Mouse (Mus musculus): Measurements from ENCODE around the gene Hsd17b7. TPM values are rescaled to one million over a fixed set of nuclear protein-coding genes. Genes with fewer than 3 reads are reported as not detected.

Hsd17b7 gene
- polyA plus RNA-seq, 1 experiment from 2014 or later: 17.3 TPM

DNA sequence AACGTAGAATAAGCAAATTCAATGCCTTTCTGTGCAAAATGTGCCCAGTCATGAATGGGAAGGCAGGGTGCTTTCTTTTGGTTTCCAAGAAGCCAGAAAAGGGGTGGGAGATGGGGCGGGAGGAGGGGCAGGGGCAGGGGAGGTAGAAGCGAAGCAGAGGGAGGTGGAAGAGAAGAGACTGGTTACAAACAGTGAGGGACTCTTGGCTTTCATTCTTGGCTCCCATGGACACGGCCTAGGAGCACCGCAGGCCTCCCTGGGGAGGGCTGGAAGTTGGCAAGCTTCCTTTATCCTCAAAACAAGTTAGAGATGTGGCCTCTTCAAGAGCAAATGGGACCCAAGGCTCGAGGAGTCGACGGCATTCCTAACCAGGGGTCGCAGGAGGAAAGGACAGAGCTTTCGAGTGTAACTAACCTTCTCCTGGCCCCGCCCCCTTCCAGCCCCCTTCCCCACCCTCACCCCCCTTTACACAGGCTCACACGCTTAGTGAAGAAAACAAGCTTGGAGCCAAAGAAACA, 40.5 kb downstream of the Hsd17b7 start, which contains the start of gene Ccdc190:
TSS of gene Ccdc190 (plus strand) at position 195 of the 518 bp plus-strand sequence.
- no peak within 1 kb of the TSS for H3K9ac ChIP-seq (ENCODE audit: low read length)
- no peak within 1 kb of the TSS for H3K27ac ChIP-seq (ENCODE audit: low read length)
- 19% methylated on average over 12 of the region's 12 CpGs for WGBS
- ATAC-seq (replicated peaks; ENCODE audit: extremely low read depth, insufficient read depth, low FRiP score): no peak
- H3K27me3 ChIP-seq (ENCODE audit: control insufficient read depth, insufficient read depth, low read length): no peaks in the 10 kb centered on the region
- no peak within 1 kb of the TSS for H3K4me3 ChIP-seq (ENCODE audit: low read length)
- no peaks in the 10 kb centered on the region for H3K9me3 ChIP-seq (replicated peaks; ENCODE audit: control insufficient read depth, low read length)
- H3K4me2 ChIP-seq (ENCODE audit: low read depth, low read length): peak within 1 kb of the TSS; percentile 1
- no peaks in the 10 kb centered on the region for H3K36me3 ChIP-seq (ENCODE audit: control insufficient read depth, insufficient read depth)
- peaks cover 2% of the 10 kb centered on the region; the same call in 1 of the 2 replicates for H3K4me1 ChIP-seq (ENCODE audit: control insufficient read depth, insufficient read depth, low read length)

DNA sequence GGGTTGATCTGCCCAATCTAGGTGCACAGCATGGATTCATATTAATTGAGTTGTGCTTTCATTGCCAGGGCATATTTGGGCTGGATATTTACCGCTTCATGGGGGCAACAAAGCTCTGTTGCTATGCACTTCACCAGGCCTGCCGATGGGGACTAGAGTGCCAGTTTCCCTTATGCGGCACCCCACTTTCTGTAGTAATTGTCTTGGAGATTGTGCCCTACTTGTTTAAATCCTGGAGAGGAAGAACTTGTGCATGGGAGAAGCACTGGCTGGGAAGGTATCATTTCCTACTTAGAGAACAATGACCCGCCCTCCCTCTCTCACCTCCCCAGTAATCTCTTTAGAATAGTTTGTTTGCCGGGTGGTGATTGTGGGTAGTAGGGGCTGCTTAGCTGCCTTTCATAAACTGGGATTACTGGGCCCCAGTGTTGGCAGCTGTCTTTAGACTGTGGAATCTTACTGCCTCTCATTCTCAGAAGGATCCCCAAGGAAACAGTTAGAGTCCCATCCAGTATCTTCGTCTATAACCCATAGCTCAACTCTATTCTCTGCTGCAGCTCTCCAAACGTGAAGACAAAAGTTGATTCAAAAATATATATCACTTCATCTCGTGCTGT, 41.2 kb downstream of the Hsd17b7 start:
- H3K36me3 ChIP-seq (ENCODE audit: control insufficient read depth, insufficient read depth): no peaks in the 10 kb centered on the region
- H3K9me3 ChIP-seq (replicated peaks; ENCODE audit: control insufficient read depth, low read length): no peaks in the 10 kb centered on the region
- H3K27ac ChIP-seq (ENCODE audit: low read length): no peak overlapping the region
- H3K9ac ChIP-seq (ENCODE audit: low read length): no peak overlapping the region
- 65% methylated on average over 8 of the region's 8 CpGs for whole genome bisulfite sequencing
- no peak overlapping the region for H3K4me3 ChIP-seq (ENCODE audit: low read length)
- ATAC-seq (replicated peaks; ENCODE audit: extremely low read depth, insufficient read depth, low FRiP score): no peak
- H3K27me3 ChIP-seq (ENCODE audit: control insufficient read depth, insufficient read depth, low read length): no peaks in the 10 kb centered on the region
- H3K4me1 ChIP-seq (ENCODE audit: control insufficient read depth, insufficient read depth, low read length): peaks cover 2% of the 10 kb centered on the region; the same call in 1 of the 2 replicates
- H3K4me2 ChIP-seq (ENCODE audit: low read depth, low read length): no peak overlapping the region

DNA sequence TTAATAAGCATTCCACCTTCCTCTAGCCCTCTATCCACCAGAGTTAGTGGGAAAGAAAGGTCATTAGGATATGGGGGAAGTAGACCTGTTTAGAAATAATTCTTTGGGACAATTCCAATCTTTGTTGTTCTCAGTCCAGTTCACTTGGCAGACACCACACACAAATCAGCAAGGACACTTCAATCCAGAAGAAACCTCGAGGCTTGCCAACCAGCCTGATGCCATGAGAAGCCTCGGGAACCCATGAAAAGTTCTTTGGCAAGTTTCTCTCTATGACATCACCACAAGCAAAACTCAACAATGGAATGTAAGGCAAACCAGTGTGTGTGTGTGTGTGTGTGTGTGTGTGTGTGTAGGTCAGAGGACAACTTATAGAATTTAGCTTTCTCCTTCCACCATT, 44.5 kb downstream of the Hsd17b7 start:
- Histone ChIP-seq H3K27ac (ENCODE audit: low read length) (no peak overlapping the region), H3K4me3 (ENCODE audit: low read length) (no peak overlapping the region), H3K4me1 (ENCODE audit: control insufficient read depth, insufficient read depth, low read length) (peaks cover 2% of the 10 kb centered on the region; the same call in 1 of the 2 replicates), H3K4me2 (ENCODE audit: low read depth, low read length) (no peak overlapping the region), H3K9me3 (replicated peaks; ENCODE audit: control insufficient read depth, low read length) (no peaks in the 10 kb centered on the region), H3K9ac (ENCODE audit: low read length) (no peak overlapping the region), H3K27me3 (ENCODE audit: control insufficient read depth, insufficient read depth, low read length) (no peaks in the 10 kb centered on the region), H3K36me3 (ENCODE audit: control insufficient read depth, insufficient read depth) (no peaks in the 10 kb centered on the region)
- ATAC-seq (replicated peaks; ENCODE audit: extremely low read depth, insufficient read depth, low FRiP score): no peak
- 43% methylated on average over 2 of the region's 2 CpGs for WGBS

DNA sequence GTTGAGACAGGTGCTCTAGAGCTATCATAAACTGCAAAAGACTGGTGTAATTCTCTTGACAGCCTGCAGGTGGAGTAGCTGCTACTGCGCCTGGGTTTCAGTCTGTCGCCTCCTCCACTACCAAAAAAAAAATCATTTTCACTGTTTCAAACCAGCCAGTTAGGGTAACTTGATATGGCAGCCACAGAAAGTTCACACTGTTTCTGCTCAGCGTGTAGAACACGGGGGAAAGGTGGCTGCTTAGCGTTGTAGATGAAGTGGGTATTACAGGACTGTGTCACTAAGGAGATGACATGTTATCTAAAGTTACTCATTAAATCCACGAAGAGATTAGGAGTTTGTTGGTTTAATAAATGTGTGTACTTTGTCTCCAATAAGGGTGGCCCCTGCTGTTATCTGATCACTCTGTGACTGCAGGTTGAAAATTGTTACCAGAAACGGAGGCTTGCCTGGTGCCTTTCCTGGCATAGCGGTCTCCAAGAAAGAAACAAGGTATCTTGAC, 47.3 kb downstream of the Hsd17b7 start:
- H3K9ac ChIP-seq (ENCODE audit: low read length): no peak overlapping the region
- no peaks in the 10 kb centered on the region for H3K27me3 ChIP-seq (ENCODE audit: control insufficient read depth, insufficient read depth, low read length)
- peaks cover 2% of the 10 kb centered on the region; the same call in 1 of the 2 replicates for H3K4me1 ChIP-seq (ENCODE audit: control insufficient read depth, insufficient read depth, low read length)
- 0 out of 2 replicates have a peak overlapping the region, but pooled peaks have one; percentile 11 for H3K4me3 ChIP-seq (ENCODE audit: low read length)
- H3K9me3 ChIP-seq (replicated peaks; ENCODE audit: control insufficient read depth, low read length): no peaks in the 10 kb centered on the region
- H3K4me2 ChIP-seq (ENCODE audit: low read depth, low read length): peak overlapping the region; percentile 49; the same call in 1 of the 2 replicates
- no peaks in the 10 kb centered on the region for H3K36me3 ChIP-seq (ENCODE audit: control insufficient read depth, insufficient read depth)
- no peak for ATAC-seq (replicated peaks; ENCODE audit: extremely low read depth, insufficient read depth, low FRiP score)
- 28% methylated on average over 8 of the region's 8 CpGs for WGBS
- H3K27ac ChIP-seq (ENCODE audit: low read length): no peak overlapping the region

DNA sequence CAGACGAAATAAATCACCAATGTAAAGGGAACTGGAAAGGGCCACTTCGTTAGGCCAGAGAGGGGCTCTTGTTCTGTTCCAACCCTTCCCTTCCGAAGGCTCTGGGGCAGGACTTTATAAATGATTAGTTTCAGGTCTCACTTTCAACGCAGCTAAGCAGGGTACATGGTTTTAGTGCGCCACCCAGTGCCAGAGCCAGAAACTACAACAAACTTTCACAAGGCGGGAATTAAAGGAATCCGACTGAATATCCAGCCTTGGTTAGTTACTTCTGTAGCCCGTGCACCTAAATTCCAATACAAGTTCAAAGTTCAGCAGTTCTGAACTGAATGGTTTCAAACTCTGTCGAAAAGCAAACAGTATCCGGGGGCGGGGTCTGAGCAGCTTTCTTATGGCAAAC, 49.8 kb downstream of the Hsd17b7 start:
- Histone ChIP-seq H3K27me3 (ENCODE audit: control insufficient read depth, insufficient read depth, low read length) (no peaks in the 10 kb centered on the region), H3K9ac (ENCODE audit: low read length) (0 out of 2 replicates have a peak overlapping the region, but pooled peaks have one; percentile 39)
- WGBS: 4% methylated on average over 11 of the region's 11 CpGs

DNA sequence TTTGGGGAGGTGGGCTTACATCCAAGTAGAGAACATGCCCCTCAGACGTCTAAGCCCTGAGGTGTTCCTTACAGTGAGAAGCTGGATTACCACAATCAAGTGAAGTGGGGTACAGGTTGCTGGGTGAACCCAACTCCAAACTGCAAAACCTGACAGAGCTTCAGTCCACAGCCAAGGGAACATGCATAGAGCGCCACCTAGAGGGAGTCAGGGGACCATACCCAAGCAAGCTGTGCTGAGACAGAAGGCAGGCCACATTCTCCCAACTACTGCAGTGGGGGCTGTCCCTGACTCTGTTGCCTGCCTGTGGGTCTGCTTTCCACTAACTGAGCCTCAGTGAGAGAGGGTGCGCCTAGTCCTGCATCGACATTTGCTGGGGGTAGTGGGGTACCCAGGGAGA, 51.0 kb downstream of the Hsd17b7 start:
- ATAC-seq (replicated peaks; ENCODE audit: extremely low read depth, insufficient read depth, low FRiP score): 0 out of 2 replicates have a peak, but pooled peaks have one; percentile 37
- Histone ChIP-seq H3K9me3 (replicated peaks; ENCODE audit: control insufficient read depth, low read length) (no peaks in the 10 kb centered on the region), H3K9ac (ENCODE audit: low read length) (no peak overlapping the region), H3K27me3 (ENCODE audit: control insufficient read depth, insufficient read depth, low read length) (no peaks in the 10 kb centered on the region), H3K4me3 (ENCODE audit: low read length) (no peak overlapping the region), H3K4me1 (ENCODE audit: control insufficient read depth, insufficient read depth, low read length) (peaks cover 2% of the 10 kb centered on the region; the same call in 1 of the 2 replicates), H3K4me2 (ENCODE audit: low read depth, low read length) (no peak overlapping the region), H3K27ac (ENCODE audit: low read length) (no peak overlapping the region), H3K36me3 (ENCODE audit: control insufficient read depth, insufficient read depth) (no peaks in the 10 kb centered on the region)
- 31% methylated on average over 4 of the region's 4 CpGs for WGBS

More for the DNA sequence above, 49.8 kb downstream of the Hsd17b7 start:
- Histone ChIP-seq H3K4me3 (ENCODE audit: low read length) (peak overlapping the region; percentile 2; the same call in 1 of the 2 replicates), H3K36me3 (ENCODE audit: control insufficient read depth, insufficient read depth) (no peaks in the 10 kb centered on the region), H3K27ac (ENCODE audit: low read length) (no peak overlapping the region), H3K9me3 (replicated peaks; ENCODE audit: control insufficient read depth, low read length) (no peaks in the 10 kb centered on the region), H3K4me1 (ENCODE audit: control insufficient read depth, insufficient read depth, low read length) (peaks cover 2% of the 10 kb centered on the region; the same call in 1 of the 2 replicates), H3K4me2 (ENCODE audit: low read depth, low read length) (peak overlapping the region; percentile 31; the same call in 1 of the 2 replicates)
- ATAC-seq (replicated peaks; ENCODE audit: extremely low read depth, insufficient read depth, low FRiP score): no peak

DNA sequence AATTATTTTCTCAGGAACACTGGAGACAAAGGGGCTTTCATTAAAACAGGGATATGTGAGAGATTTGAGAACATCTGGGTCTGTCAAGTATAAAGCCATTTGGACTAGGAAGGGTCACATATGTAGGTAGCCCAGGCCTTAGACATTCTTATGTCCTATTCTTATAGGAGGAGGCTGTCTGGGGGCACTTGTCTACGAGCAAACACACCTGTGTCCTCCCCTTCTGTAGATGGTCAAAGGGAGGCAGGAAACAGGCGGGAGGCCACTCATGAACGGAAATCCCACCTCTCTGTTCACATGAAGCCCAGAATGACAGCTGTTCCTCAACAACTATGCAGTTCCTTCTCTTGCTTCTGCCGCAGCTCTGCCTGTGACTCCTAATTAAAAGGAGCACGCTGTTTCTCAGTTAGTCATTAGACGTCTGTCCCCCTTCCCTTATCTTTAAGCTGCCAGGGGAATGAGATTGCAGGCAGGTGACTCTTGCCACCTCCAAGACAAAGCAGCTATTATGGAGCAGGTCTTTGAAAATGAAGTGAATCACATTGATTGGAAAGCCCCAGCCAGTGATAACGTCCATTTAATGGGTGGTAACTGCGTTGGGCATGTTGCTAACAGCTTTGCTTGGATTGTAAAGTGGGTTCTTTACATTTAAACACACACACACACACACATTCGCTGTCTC, 51.8 kb downstream of the Hsd17b7 start:
- Histone ChIP-seq H3K36me3 (ENCODE audit: control insufficient read depth, insufficient read depth) (no peaks in the 10 kb centered on the region), H3K4me3 (ENCODE audit: low read length) (no peak overlapping the region), H3K4me1 (ENCODE audit: control insufficient read depth, insufficient read depth, low read length) (peaks cover 2% of the 10 kb centered on the region; the same call in 1 of the 2 replicates), H3K4me2 (ENCODE audit: low read depth, low read length) (no peak overlapping the region), H3K9me3 (replicated peaks; ENCODE audit: control insufficient read depth, low read length) (no peaks in the 10 kb centered on the region), H3K9ac (ENCODE audit: low read length) (no peak overlapping the region), H3K27me3 (ENCODE audit: control insufficient read depth, insufficient read depth, low read length) (no peaks in the 10 kb centered on the region), H3K27ac (ENCODE audit: low read length) (no peak overlapping the region)
- 50% methylated on average over 9 of the region's 9 CpGs for WGBS
- no peak for ATAC-seq (replicated peaks; ENCODE audit: extremely low read depth, insufficient read depth, low FRiP score)

DNA sequence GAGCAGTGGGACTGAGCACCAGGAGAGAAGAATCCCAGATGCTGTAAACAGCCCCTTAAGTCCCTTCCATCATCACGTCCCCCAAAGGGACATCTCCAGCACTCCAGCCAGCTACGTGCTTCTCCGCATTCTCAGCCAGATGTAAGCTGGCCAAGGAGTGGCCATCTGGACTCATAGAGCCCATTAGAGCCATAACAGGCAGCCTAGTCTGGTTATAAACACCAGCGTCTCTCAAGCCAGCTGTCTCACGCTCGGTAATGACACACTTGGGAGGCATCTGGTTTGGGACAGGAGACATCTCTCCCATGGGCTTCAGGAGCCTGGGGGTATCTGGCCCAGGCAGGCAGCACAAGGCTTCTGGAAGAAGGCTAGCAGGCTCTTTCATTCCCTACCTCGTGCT, 52.4 kb downstream of the Hsd17b7 start:
- H3K4me1 ChIP-seq (ENCODE audit: control insufficient read depth, insufficient read depth, low read length): peaks cover 2% of the 10 kb centered on the region; the same call in 1 of the 2 replicates
- no peak for ATAC-seq (replicated peaks; ENCODE audit: extremely low read depth, insufficient read depth, low FRiP score)
- no peak overlapping the region for H3K4me3 ChIP-seq (ENCODE audit: low read length)
- H3K9ac ChIP-seq (ENCODE audit: low read length): no peak overlapping the region
- no peak overlapping the region for H3K4me2 ChIP-seq (ENCODE audit: low read depth, low read length)
- WGBS: 34% methylated on average over 7 of the region's 7 CpGs
- no peaks in the 10 kb centered on the region for H3K9me3 ChIP-seq (replicated peaks; ENCODE audit: control insufficient read depth, low read length)
- no peaks in the 10 kb centered on the region for H3K27me3 ChIP-seq (ENCODE audit: control insufficient read depth, insufficient read depth, low read length)
- H3K36me3 ChIP-seq (ENCODE audit: control insufficient read depth, insufficient read depth): no peaks in the 10 kb centered on the region
- H3K27ac ChIP-seq (ENCODE audit: low read length): no peak overlapping the region

DNA sequence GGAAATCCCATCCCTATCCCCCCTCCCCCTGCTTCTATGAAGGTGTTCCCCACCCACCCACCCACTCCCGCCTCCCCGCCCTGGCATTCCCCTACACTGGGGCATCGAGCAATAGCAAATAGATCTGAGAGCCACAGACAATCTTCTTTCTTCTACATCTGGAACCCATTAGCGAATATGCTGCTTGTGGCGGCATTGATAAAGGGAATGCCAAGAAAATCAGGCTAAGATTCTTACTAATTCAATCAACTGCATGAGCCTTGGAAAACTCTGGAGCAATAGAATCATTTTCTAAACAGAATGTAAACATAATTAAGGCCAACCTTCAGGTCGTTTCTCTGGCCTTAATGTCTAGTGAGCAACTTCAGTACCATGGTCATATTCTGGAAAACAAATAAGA, 57.5 kb downstream of the Hsd17b7 start:
- H3K4me3 ChIP-seq (ENCODE audit: low read length): no peak overlapping the region
- no peak overlapping the region for H3K9ac ChIP-seq (ENCODE audit: low read length)
- no peak overlapping the region for H3K4me2 ChIP-seq (ENCODE audit: low read depth, low read length)
- H3K36me3 ChIP-seq (ENCODE audit: control insufficient read depth, insufficient read depth): no peaks in the 10 kb centered on the region
- H3K27me3 ChIP-seq (ENCODE audit: control insufficient read depth, insufficient read depth, low read length): no peaks in the 10 kb centered on the region
- WGBS: 70% methylated on average over 6 of the region's 6 CpGs
- 0 out of 2 replicates have a peak, but pooled peaks cover 4% of the 10 kb centered on the region for H3K4me1 ChIP-seq (ENCODE audit: control insufficient read depth, insufficient read depth, low read length)
- H3K27ac ChIP-seq (ENCODE audit: low read length): no peak overlapping the region
- no peak for ATAC-seq (replicated peaks; ENCODE audit: extremely low read depth, insufficient read depth, low FRiP score)
- no peaks in the 10 kb centered on the region for H3K9me3 ChIP-seq (replicated peaks; ENCODE audit: control insufficient read depth, low read length)
